Mouse (Mus musculus): ENCODE data around the gene Zfyve9. TPM values are rescaled to one million over a fixed set of nuclear protein-coding genes. Genes with fewer than 3 reads are reported as not detected.

The Zfyve9 gene
- polyA plus RNA-seq, 1 experiment from 2014 or later = 4.0 TPM

- Histone ChIP-seq H3K9ac (ENCODE audit: low read length) (no peak overlapping the region), H3K9me3 (ENCODE audit: control insufficient read depth, low read length) (no peaks in the 10 kb centered on the region), H3K27ac (replicated peaks in 1 of 2; ENCODE audit: control insufficient read depth in 1 of 2, insufficient read depth in 1 of 2, low read depth in 2 of 2, low read length in 2 of 2) (no peak overlapping the region), H3K4me2 (ENCODE audit: low read length) (no peak overlapping the region), H3K4me1 (ENCODE audit: control insufficient read depth in 2 of 2, insufficient read depth in 2 of 2, low read length in 2 of 2) (no peaks in the 10 kb centered on the region), H3K4me3 (ENCODE audit: control insufficient read depth in 1 of 2, insufficient read depth in 1 of 2, low read depth in 1 of 2, low read length in 2 of 2) (no peak overlapping the region), H3K27me3 (ENCODE audit: control insufficient read depth, insufficient read depth, low read length) (no peaks in the 10 kb centered on the region), H3K36me3 (ENCODE audit: control insufficient read depth, insufficient read depth, low read length) (peaks cover 41% of the 10 kb centered on the region)
- ATAC-seq (ENCODE audit: insufficient number of reproducible peaks, insufficient read depth, low FRiP score, low read depth) = no peak
- 59% methylated on average over 3 of the region's 3 CpGs for WGBS
Observed at GRCm38 (mm10) chr4:108686156-108686555, 94.4 kb downstream of the Zfyve9 start.

DNA sequence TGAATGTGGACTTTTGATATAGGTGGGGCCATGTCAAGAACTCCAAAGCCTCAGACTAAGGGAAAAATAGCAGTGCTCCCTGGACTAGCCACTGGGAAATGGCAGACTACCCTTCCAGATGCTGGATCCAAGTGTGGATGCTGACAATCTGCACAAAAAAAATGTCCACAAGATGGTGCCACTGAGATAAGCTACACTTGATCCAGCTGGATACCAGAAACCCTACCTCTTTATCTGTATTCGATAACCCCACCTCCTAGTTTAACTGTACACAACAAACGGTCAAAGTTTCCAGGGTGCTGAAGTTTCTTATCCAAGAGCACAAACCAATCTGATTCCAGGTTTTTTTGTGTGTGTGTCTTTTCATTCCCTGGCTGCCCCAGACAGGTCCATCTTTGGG, 116.2 kb downstream of the Zfyve9 start:
- Histone ChIP-seq H3K9me3 (ENCODE audit: control insufficient read depth, low read length) (no peaks in the 10 kb centered on the region), H3K27me3 (ENCODE audit: control insufficient read depth, insufficient read depth, low read length) (no peaks in the 10 kb centered on the region), H3K4me2 (ENCODE audit: low read length) (no peak overlapping the region), H3K36me3 (ENCODE audit: control insufficient read depth, insufficient read depth, low read length) (peaks cover 27% of the 10 kb centered on the region), H3K4me1 (ENCODE audit: control insufficient read depth in 2 of 2, insufficient read depth in 2 of 2, low read length in 2 of 2) (no peaks in the 10 kb centered on the region), H3K4me3 (ENCODE audit: control insufficient read depth in 1 of 2, insufficient read depth in 1 of 2, low read depth in 1 of 2, low read length in 2 of 2) (no peak overlapping the region), H3K9ac (ENCODE audit: low read length) (no peak overlapping the region), H3K27ac (replicated peaks in 1 of 2; ENCODE audit: control insufficient read depth in 1 of 2, insufficient read depth in 1 of 2, low read depth in 2 of 2, low read length in 2 of 2) (no peak overlapping the region)
- ATAC-seq (ENCODE audit: insufficient number of reproducible peaks, insufficient read depth, low FRiP score, low read depth) = no peak
- 62% methylated on average over 2 of the region's 2 CpGs for WGBS

- Histone ChIP-seq H3K36me3 (ENCODE audit: control insufficient read depth, insufficient read depth, low read length) (peaks cover 63% of the 10 kb centered on the region), H3K9ac (ENCODE audit: low read length) (no peak overlapping the region), H3K4me1 (ENCODE audit: control insufficient read depth in 2 of 2, insufficient read depth in 2 of 2, low read length in 2 of 2) (no peaks in the 10 kb centered on the region), H3K9me3 (ENCODE audit: control insufficient read depth, low read length) (no peaks in the 10 kb centered on the region), H3K4me2 (ENCODE audit: low read length) (no peak overlapping the region), H3K4me3 (ENCODE audit: control insufficient read depth in 1 of 2, insufficient read depth in 1 of 2, low read depth in 1 of 2, low read length in 2 of 2) (no peak overlapping the region), H3K27me3 (ENCODE audit: control insufficient read depth, insufficient read depth, low read length) (no peaks in the 10 kb centered on the region), H3K27ac (replicated peaks in 1 of 2; ENCODE audit: control insufficient read depth in 1 of 2, insufficient read depth in 1 of 2, low read depth in 2 of 2, low read length in 2 of 2) (no peak overlapping the region)
- WGBS = 73% methylated on average over 5 of the region's 5 CpGs
- ATAC-seq (ENCODE audit: insufficient number of reproducible peaks, insufficient read depth, low FRiP score, low read depth) = no peak
Observed at GRCm38 (mm10) chr4:108638752-108639151, 141.8 kb downstream of the Zfyve9 start.

DNA sequence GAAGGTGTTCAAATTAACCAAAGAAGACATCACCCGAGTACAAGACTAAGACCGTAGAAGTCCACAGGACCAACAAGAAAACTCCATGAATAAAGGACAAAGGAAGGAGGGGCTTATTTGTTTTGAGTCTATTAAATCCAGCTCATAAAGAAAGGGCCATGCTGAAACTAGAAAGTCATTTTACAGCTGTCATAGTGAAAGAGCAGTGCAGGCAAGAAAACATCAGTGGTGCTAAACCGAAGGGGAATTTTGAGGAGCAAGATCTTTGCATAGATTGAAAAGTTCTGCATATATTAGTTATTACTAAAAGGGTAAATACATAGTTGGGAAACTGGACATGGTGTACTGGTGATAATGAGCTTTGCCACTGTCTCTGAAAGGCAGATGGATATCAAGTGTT, 142.9 kb downstream of the Zfyve9 start:
- Histone ChIP-seq H3K9me3 (ENCODE audit: control insufficient read depth, low read length) (no peaks in the 10 kb centered on the region), H3K4me3 (ENCODE audit: control insufficient read depth in 1 of 2, insufficient read depth in 1 of 2, low read depth in 1 of 2, low read length in 2 of 2) (no peak overlapping the region), H3K4me1 (ENCODE audit: control insufficient read depth in 2 of 2, insufficient read depth in 2 of 2, low read length in 2 of 2) (no peaks in the 10 kb centered on the region), H3K27ac (replicated peaks in 1 of 2; ENCODE audit: control insufficient read depth in 1 of 2, insufficient read depth in 1 of 2, low read depth in 2 of 2, low read length in 2 of 2) (no peak overlapping the region), H3K27me3 (ENCODE audit: control insufficient read depth, insufficient read depth, low read length) (no peaks in the 10 kb centered on the region), H3K36me3 (ENCODE audit: control insufficient read depth, insufficient read depth, low read length) (peaks cover 66% of the 10 kb centered on the region), H3K9ac (ENCODE audit: low read length) (no peak overlapping the region), H3K4me2 (ENCODE audit: low read length) (no peak overlapping the region)
- ATAC-seq (ENCODE audit: insufficient number of reproducible peaks, insufficient read depth, low FRiP score, low read depth) = no peak
- 93% methylated on average over 3 of the region's 3 CpGs for WGBS

- H3K4me1 ChIP-seq (ENCODE audit: control insufficient read depth in 2 of 2, insufficient read depth in 2 of 2, low read length in 2 of 2) = no peaks in the 10 kb centered on the region
- peaks cover 73% of the 10 kb centered on the region for H3K36me3 ChIP-seq (ENCODE audit: control insufficient read depth, insufficient read depth, low read length)
- no peak overlapping the region for H3K4me3 ChIP-seq (ENCODE audit: control insufficient read depth in 1 of 2, insufficient read depth in 1 of 2, low read depth in 1 of 2, low read length in 2 of 2)
- ATAC-seq (ENCODE audit: insufficient number of reproducible peaks, insufficient read depth, low FRiP score, low read depth) = no peak
- H3K4me2 ChIP-seq (ENCODE audit: low read length) = no peak overlapping the region
- H3K27me3 ChIP-seq (ENCODE audit: control insufficient read depth, insufficient read depth, low read length) = no peaks in the 10 kb centered on the region
- no peak overlapping the region for H3K9ac ChIP-seq (ENCODE audit: low read length)
- H3K9me3 ChIP-seq (ENCODE audit: control insufficient read depth, low read length) = no peaks in the 10 kb centered on the region
- H3K27ac ChIP-seq (replicated peaks in 1 of 2; ENCODE audit: control insufficient read depth in 1 of 2, insufficient read depth in 1 of 2, low read depth in 2 of 2, low read length in 2 of 2) = no peak overlapping the region
Observed at GRCm38 (mm10) chr4:108635101-108635500, 145.5 kb downstream of the Zfyve9 start.

DNA sequence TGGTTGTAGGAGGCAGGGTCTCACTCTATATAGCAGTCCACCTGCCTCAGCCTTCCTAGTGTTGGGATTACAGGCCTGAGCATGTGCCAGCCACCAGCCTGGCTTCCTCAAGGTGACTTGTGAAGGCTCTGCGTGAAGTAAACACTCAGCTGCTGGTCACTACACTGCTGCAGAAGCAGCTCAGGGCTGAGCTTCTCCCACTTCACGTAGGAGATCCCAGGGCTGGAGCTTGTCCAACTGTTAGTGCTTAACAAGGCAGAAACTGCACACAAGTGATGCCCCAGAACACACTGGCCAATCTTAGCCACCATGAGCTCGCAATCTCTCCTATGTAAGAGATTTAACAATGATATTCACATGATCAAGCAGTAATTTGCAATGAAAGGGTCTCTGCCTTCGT, 145.9 kb downstream of the Zfyve9 start:
- Histone ChIP-seq H3K27ac (replicated peaks in 1 of 2; ENCODE audit: control insufficient read depth in 1 of 2, insufficient read depth in 1 of 2, low read depth in 2 of 2, low read length in 2 of 2) (no peak overlapping the region), H3K9ac (ENCODE audit: low read length) (no peak overlapping the region), H3K4me2 (ENCODE audit: low read length) (no peak overlapping the region), H3K4me3 (ENCODE audit: control insufficient read depth in 1 of 2, insufficient read depth in 1 of 2, low read depth in 1 of 2, low read length in 2 of 2) (no peak overlapping the region), H3K27me3 (ENCODE audit: control insufficient read depth, insufficient read depth, low read length) (no peaks in the 10 kb centered on the region), H3K4me1 (ENCODE audit: control insufficient read depth in 2 of 2, insufficient read depth in 2 of 2, low read length in 2 of 2) (no peaks in the 10 kb centered on the region), H3K36me3 (ENCODE audit: control insufficient read depth, insufficient read depth, low read length) (peaks cover 77% of the 10 kb centered on the region), H3K9me3 (ENCODE audit: control insufficient read depth, low read length) (no peaks in the 10 kb centered on the region)
- ATAC-seq (ENCODE audit: insufficient number of reproducible peaks, insufficient read depth, low FRiP score, low read depth) = no peak
- WGBS = 77% methylated on average over 4 of the region's 4 CpGs

DNA sequence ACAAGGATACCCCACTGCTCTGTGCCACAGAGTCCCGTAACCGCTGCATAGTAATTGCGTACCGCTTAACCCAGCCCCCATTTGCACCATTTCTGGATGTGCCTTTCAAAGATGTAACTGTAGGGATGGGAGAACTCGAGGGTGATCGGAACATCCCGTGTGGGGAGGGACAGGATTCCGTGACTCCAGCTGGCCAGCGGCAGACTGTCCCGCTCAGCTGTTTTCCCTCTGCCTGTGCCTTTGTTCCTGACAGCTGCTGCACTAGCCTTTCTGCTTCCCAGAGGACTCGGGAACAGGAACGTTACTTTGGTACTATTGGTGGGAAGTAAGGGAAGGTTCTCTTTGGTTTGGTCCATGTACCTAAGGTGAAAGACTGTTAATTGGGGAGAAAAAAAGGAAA, 146.9 kb downstream of the Zfyve9 start:
- H3K9me3 ChIP-seq (ENCODE audit: control insufficient read depth, low read length) = no peaks in the 10 kb centered on the region
- peaks cover 86% of the 10 kb centered on the region for H3K36me3 ChIP-seq (ENCODE audit: control insufficient read depth, insufficient read depth, low read length)
- no peak overlapping the region for H3K9ac ChIP-seq (ENCODE audit: low read length)
- H3K27me3 ChIP-seq (ENCODE audit: control insufficient read depth, insufficient read depth, low read length) = no peaks in the 10 kb centered on the region
- 91% methylated on average over 12 of the region's 12 CpGs for WGBS
- H3K4me3 ChIP-seq (ENCODE audit: control insufficient read depth in 1 of 2, insufficient read depth in 1 of 2, low read depth in 1 of 2, low read length in 2 of 2) = no peak overlapping the region
- H3K27ac ChIP-seq (replicated peaks in 1 of 2; ENCODE audit: control insufficient read depth in 1 of 2, insufficient read depth in 1 of 2, low read depth in 2 of 2, low read length in 2 of 2) = no peak overlapping the region
- no peaks in the 10 kb centered on the region for H3K4me1 ChIP-seq (ENCODE audit: control insufficient read depth in 2 of 2, insufficient read depth in 2 of 2, low read length in 2 of 2)
- no peak overlapping the region for H3K4me2 ChIP-seq (ENCODE audit: low read length)
- ATAC-seq (ENCODE audit: insufficient number of reproducible peaks, insufficient read depth, low FRiP score, low read depth) = no peak

- H3K9ac ChIP-seq (ENCODE audit: low read length) = no peak overlapping the region
- H3K9me3 ChIP-seq (ENCODE audit: control insufficient read depth, low read length) = no peaks in the 10 kb centered on the region
- H3K4me1 ChIP-seq (ENCODE audit: control insufficient read depth in 2 of 2, insufficient read depth in 2 of 2, low read length in 2 of 2) = no peaks in the 10 kb centered on the region
- no peaks in the 10 kb centered on the region for H3K27me3 ChIP-seq (ENCODE audit: control insufficient read depth, insufficient read depth, low read length)
- H3K4me3 ChIP-seq (ENCODE audit: control insufficient read depth in 1 of 2, insufficient read depth in 1 of 2, low read depth in 1 of 2, low read length in 2 of 2) = no peak overlapping the region
- H3K27ac ChIP-seq (replicated peaks in 1 of 2; ENCODE audit: control insufficient read depth in 1 of 2, insufficient read depth in 1 of 2, low read depth in 2 of 2, low read length in 2 of 2) = no peak overlapping the region
- ATAC-seq (ENCODE audit: insufficient number of reproducible peaks, insufficient read depth, low FRiP score, low read depth) = no peak
- H3K4me2 ChIP-seq (ENCODE audit: low read length) = no peak overlapping the region
- H3K36me3 ChIP-seq (ENCODE audit: control insufficient read depth, insufficient read depth, low read length) = peaks cover 94% of the 10 kb centered on the region
- WGBS = 92% methylated on average over 4 of the region's 4 CpGs
Observed at GRCm38 (mm10) chr4:108631616-108632015, 149.0 kb downstream of the Zfyve9 start.
